Mouse (Mus musculus) gastrocnemius, postnatal 25 days (tissue): ENCODE measurements at regions not wholly inside any gene's neighbourhood (a gene's known extent, or its start where the extent isn't known, plus 50 kb on each side); places are given as distances from the start of the nearest gene placed in this dataset.

ENCODE experiments used
- DNase-seq: peaks from one replicate; pipeline ENCODE4 v3.0.0; 2022

DNA sequence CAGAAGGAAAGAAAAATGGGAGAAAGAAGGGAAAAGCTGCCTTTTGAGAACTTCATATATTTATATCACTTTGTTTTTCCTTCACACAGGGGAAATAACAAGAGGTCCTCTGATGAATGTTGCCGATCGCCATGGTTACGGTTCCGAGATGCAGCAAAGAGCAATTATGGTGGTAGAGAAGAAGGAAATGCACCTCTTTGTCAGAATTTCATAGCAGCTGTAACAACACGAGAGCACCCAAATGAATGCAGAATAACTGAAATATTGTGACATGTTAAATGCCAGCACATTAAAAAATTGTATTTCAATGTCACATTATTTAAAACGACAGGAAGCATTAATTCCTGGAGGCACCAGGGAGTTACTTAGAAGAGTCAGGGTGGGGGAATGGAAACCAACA, 279.4 kb downstream of the Mctp2 start:
- no peak for DNase-seq

DNA sequence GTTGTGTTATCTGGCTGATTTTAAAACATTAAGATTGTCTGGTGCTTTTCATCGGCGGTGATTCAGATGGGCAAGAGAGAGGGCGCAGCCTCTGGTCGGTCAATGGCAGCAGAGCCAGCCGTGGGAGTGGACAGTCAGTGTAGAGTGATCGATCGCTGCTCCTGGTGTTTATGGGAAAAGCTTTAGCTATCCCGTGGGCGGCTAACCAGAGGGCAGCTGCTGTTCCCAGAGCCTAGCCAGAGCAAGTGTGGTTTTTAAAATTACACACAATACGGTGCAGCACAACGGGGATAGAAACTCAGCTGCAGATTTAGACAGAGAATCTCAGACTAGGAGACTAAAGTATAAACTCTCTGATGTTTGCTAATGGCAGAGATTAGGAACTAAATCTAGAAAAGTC, 297.3 kb downstream of the Mctp2 start:
- DNase-seq: no peak

DNA sequence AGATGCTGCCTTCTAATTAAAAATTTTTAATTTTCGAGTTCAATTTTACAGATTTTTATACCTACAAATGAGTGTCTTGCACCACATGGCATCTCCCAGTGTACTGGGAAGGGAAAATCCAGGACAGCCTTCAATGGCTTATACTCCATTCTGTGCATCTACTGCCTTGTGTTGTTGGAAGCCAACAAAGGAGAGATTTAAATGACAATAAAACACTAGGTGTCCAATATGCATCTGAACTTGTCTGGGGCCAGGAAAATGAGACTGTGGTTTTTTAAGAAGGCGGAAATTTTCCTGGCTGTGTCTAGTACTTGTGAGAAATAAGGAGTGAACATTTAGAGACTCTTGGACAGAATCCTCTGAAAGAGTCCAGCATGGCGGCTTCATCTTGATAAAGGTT, 302.1 kb downstream of the Mctp2 start:
- no peak for DNase-seq

DNA sequence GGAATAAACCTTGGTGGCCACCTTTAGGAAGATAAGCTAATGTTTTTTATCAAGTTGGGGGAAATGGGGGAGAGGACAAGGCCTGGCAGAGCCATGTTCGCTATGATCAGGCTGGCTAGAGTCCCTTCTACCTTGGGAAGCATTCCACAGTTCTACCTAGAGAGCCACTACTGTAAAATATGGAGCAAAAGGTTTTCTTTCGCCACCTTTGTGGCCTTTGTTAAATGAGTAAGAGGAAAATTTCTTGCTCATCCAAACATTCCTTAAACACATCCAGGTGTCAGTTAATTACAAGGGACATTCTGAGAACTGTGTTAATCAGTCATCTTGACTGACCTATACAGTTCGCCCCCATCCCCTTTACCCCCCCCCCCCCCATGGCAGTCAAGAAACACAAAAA, 313.9 kb downstream of the Mctp2 start:
- DNase-seq: no peak

DNA sequence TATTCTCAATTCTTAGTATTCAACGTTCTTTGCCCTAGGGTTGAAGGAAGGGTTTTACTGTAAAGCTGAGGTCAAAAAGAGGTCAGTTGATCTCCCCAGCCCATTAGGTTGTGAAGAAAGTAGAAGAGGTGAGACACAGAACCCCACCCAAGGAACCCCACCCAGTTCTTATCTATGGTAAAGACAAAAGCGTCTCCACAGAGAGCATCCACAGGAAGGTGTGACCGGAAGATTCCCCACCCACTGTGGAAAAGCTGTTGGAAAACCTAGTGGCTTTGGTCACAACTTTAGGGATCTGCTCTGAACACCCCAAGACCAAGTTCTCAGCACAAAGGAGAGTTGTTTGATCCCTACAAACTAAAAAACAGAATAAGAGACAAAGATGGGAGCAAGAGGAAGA, 314.6 kb downstream of the Mctp2 start:
- no peak for DNase-seq

DNA sequence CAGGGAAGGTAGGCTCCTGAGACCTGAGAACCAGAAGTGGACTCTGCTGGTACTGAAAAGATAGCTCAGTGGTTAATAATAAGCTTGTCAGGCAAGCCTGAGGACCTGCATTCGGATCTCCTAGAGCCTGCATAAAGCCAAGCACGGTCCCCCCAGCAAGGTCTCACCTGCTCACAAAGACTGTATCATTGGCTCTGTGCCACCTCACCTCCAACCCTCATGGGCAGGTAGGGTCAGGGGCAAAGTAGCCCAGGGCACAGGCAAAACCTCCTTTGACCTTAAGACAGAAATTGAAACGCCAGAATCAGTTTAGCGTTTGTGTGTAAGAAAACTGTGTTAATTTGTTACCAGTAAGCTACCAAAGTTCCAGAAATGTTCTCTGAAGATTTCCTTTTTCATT, 315.2 kb downstream of the Mctp2 start:
- no peak for DNase-seq

DNA sequence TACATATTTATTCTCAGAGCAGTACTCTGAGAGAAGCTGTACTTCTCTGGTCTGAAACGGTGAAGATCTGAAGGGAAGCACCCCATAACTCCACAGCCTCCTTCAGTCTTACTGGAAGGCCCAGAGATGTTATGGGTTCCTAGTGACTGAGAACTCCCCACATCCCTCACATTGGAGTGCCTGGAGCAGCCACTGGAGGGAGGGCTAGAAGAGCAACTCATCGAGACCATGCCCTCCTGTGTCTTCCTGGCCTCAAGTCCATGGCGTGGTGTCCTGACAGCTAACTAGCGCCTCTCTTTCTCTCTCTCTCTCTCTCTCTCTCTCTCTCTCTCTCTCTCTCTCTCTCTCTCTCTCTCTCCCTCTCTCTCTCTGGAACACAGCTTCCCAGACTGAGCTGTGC, 340.4 kb downstream of the Mctp2 start:
- no peak for DNase-seq

DNA sequence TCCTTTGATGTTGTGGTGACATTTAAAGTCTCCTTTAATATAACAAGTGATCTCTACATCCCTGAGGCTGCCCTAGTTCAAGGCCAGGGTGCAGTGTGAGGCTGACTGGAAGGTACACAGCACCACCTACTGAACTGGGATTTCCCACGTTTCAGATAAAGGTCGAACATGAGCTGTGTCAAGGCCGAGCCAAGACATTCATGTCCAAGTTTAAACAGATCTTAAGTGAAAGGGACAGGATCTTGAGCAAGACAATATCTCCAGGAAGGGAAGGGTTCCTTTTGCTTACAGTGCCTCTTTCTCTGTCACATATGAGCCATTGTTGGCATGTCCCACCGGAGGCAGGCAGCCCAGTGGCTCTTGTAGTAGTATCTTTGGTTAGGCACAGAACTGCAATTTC, 343.0 kb downstream of the Mctp2 start:
- no peak for DNase-seq

DNA sequence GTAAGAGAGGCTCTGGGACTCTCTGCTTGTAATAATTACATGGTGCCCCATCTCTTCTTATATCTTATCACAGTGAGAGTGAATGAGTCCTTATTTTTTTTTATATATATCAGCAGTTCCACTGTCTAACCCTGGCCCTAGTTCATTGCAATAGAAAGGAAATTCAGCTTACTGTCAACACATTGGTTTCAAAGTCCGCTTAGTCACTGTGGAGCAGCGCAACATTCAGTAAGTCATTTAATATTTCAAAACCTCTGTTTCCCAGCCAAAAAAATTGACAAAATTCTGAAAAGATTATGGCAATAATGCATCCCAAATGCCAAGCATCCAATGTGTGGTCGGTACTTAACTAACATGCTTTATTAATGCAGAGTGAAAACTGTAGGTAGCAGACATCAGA, 343.6 kb downstream of the Mctp2 start:
- no peak for DNase-seq

DNA sequence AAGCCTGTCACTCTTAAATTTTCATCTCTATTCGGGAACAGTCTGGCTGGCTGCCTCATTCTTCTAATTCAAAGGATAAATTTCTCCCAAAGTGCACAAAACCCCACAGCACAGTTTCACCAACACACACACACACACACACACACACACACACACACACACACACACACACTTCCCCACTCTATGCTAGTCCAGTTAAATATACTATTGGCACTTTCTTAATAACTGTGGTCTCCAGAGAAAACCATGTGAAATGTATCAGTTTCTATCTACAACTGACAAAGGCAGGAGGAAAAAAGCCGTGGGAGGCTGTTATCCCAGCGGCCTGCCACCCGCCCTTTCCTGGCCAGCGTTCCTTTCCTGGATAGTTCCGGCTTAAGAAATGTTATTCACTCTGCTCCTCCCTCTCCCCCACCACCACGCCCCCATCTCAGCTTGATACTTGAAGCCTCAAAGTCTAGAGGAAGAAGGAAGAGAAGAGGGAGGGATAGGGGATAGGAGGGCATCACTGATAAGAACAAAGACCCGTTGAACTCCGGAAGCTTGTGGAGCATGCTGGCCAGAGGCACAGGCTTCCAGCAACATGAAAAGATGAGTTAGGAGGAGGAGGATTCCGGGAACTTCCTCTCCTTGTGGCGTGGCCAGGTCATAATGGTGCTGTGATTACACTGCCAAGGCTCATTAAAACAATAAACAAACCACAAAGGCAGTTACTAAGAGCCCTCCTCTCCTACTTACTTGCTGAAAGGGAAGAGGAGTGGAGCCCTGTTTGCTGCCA, 345.8 kb downstream of the Mctp2 start:
- DNase-seq: peak; percentile 26

DNA sequence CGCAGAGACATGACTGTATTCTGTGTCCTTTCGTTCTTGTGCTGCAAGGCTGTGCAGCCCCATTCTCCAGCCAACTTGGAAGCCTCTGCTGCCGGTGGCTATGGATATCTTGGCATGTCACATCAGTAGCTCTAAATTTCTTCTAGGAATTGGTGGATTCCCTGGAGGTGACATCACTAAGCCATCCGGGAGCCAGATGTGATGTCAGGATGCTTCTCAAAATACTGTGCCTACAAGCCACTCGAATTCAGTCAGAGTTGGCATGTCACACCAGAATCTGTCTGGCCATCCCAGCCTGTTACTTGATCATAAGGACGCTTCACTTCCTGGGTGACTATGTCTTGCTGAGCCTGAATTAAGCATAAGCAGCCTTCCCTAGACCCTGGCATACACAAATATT, 359.9 kb downstream of the Mctp2 start:
- DNase-seq: peak; percentile 38

DNA sequence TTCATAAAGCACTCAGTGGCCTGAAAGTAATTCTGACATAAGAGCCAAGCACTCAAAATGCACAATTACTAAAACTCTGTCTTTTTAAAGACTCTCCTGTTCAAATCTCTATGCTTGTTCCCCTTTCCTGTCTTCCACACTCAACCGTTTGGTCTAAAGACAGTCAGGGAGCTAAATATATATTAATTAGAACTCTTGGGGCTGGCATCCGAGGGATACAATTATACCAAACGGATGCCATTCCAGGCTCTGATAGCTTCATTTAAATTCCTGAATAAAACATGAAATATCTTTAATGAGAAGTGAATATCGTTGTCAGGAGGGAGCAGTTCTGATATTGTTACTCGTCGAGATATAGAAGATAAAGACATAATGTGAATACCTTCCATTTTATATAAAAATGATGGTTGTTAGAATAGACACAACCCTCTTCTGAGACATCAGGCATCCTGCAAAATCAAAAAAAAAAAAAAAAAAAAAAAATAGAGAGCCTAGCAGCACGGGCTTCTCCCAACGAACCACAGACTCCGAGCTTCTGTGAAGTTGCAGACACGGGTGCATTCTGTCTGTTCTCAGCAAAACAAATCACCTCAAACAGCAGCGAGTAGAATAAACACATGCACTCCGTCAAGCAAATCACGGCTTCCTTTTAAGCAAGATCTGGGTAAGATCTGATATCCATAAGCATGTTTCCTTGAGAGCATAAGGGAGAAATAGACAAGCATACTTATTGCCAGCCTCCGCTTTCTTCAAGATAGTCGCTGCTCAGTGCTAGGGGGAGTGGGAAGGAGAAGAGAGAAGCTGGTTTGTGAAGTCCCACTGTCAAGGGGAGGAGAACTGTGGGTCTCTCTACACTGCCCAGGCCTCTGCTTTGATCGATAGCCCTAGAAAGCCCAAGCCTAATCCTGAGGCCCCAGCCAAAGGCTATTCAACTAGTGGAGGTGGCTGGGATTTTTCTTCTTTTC, 363.0 kb downstream of the Mctp2 start:
- DNase-seq: no peak

DNA sequence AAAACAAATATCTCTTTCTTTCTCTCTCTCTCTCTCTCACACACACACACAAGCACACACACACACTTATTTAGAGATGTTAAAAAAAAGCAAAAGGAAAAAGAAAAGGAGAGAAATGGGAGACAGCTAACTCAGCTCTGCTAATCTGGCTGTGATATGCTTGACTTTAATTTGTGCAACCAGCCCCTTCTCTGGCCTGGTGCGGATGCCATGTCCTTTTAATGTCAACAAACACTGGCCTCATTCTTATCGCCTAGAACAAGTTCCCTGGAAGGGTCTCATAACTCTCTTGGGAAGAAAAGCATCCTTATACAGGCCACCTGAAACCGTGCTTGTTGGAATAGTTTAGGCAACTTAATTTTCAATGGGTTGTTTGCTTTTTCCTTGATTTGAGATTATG, 368.7 kb downstream of the Mctp2 start:
- DNase-seq: no peak

DNA sequence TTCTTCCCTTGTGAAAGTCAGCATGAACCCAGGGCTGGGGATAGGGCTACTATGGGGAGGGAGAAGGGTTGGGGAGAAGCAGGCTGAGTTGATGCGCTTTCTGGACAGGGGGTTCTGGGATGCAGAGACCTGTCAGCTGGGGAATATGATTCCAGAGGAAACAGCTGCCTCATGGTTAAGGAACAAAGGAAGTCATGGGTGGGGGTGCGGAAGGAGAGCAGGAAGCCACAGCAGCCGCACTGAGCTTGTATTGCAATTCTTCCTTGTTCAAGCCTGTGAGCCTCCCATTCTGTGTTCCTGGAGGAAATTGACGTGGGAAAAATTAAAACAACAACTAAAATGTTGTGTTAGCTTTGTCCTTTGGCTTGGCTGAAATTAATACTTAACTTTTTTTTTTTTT, 369.7 kb downstream of the Mctp2 start:
- DNase-seq: peak; percentile 35
